Comparison of ENCODE assay signal across 8 mouse cellular contexts in the genomic region with DNA sequence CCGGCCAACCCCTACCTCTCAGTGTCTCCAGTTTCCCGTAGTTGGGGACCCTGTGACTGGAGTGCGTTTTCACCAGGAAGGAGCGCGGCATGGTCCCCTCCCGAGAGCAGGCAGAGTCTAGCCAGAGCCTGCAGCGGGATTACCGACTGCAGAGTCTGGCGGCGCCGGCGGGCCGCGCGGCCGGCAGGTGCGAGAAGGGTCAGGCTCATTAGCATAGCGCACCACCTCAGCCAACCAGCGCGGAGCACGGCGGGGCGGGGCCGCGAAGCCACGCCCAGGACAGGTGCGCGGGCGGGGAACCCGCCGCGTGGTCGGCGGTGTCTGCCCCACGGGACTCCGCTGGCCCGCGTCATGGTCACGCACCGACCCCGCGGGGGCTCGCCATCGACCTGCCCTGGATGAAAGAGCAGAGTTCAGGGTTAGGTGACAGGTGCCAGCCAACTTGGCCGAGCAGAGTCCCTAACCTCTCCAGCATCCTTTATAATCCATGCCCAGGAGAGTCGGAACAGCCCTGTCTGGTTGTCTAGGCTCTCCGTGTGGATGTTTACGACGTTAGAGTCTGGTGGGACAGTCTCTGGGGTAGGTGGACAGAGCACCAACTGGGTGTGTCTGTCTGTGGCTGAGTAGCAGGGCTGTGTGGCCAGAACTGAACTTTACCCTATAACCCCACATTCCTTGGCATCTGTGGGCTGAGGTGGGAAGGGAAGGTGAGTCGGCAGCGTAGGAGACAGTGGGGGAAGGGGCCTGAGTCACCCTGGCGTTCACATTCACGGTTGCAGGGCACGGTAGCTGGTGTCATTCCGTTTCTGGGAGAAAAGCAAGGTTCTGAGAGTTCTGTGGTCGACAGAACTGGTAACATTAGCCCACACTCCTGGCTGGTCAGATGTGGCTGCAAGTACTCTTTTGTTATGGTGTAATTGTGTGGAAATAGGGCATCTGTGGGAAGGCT. TPM values are rescaled to one million over a fixed set of nuclear protein-coding genes. Genes with fewer than 3 reads are reported as not detected.
A peak's percentile ranks its signal among the peaks of the same experiment; 100 is the strongest.
DNase-seq lines count a peak whose midpoint lies in the region; ATAC-seq and TF ChIP-seq lines count a peak whose summit lies in the region.

A gene (minus strand): TSS at position 210 of the 949 bp plus-strand sequence.

- TF ChIP-seq EP300 in liver, embryonic 14.5 days (IDR thresholded peaks at IDR 0.05; ENCODE audit: low read depth) = no peak

- H3K27me3 ChIP-seq in G1E (ENCODE audit: insufficient read depth, low read length) = peaks cover 76% of the 10 kb centered on the region
- H3K27me3 ChIP-seq in forebrain, embryonic 16.5 days (replicated peaks; ENCODE audit: control insufficient read depth, insufficient read depth, low read length) = peaks cover 48% of the 10 kb centered on the region
- peaks cover 27% of the 10 kb centered on the region for H3K27me3 ChIP-seq in liver, embryonic 14.5 days (ENCODE audit: control insufficient read depth, insufficient read depth, low read length)
- H3K27me3 ChIP-seq in neural tube, embryonic 11.5 days (ENCODE audit: control insufficient read depth, insufficient read depth, low read length) = peaks cover 32% of the 10 kb centered on the region

- H3K9ac ChIP-seq in forebrain, embryonic 16.5 days (replicated peaks; ENCODE audit: low read depth, low read length) = no peak within 1 kb of the TSS
- H3K9ac ChIP-seq in liver, embryonic 14.5 days (replicated peaks) = no peak within 1 kb of the TSS
- peak within 1 kb of the TSS; percentile 14 for H3K9ac ChIP-seq in neural tube, embryonic 11.5 days (ENCODE audit: low read length)

- no peak for ATAC-seq in G1E (ENCODE audit: extremely low read depth, insufficient number of reproducible peaks, low FRiP score, poor library complexity, severe bottlenecking)
- ATAC-seq in forebrain, embryonic 16.5 days = no peak
- ATAC-seq in liver, embryonic 14.5 days (ENCODE audit: insufficient read depth) = peak; percentile 64
- ATAC-seq in neural tube, embryonic 11.5 days (ENCODE audit: insufficient read depth, low FRiP score, low TSS enrichment) = peak; percentile 55; the same call in 1 of the 2 replicates

- H3K4me2 ChIP-seq in forebrain, embryonic 16.5 days (ENCODE audit: low read length) = peak within 1 kb of the TSS; percentile 66
- peak within 1 kb of the TSS; percentile 50 for H3K4me2 ChIP-seq in liver, embryonic 14.5 days (ENCODE audit: low read depth)
- peak within 1 kb of the TSS; percentile 48 for H3K4me2 ChIP-seq in neural tube, embryonic 11.5 days (ENCODE audit: low read depth)

- TF ChIP-seq CTCF in G1E (IDR thresholded peaks at IDR 0.05; ENCODE audit: low read depth, low read length) = no peak
- no peak for TF ChIP-seq CTCF in liver, embryonic 14.5 days (IDR thresholded peaks at IDR 0.05; ENCODE audit: low read depth)

- WGBS in forebrain, embryonic 16.5 days = 2% methylated on average over 56 of the region's 56 CpGs
- WGBS in liver, embryonic 14.5 days (ENCODE audit: insufficient replicate concordance) = 5% methylated on average over 56 of the region's 56 CpGs
- WGBS in neural tube, embryonic 11.5 days = 3% methylated on average over 48 of the region's 56 CpGs

- H3K4me3 ChIP-seq in G1E (ENCODE audit: low read depth, low read length) = peak within 1 kb of the TSS; percentile 48; the same call in 1 of the 2 replicates
- peak within 1 kb of the TSS; percentile 35 for H3K4me3 ChIP-seq in forebrain, embryonic 16.5 days (replicated peaks; ENCODE audit: low read length)
- H3K4me3 ChIP-seq in liver, embryonic 14.5 days (ENCODE audit: insufficient read depth in 1 of 2, low read depth in 2 of 2, low read length in 2 of 2) = peak within 1 kb of the TSS; percentile 20 to 24; a peak in 3 of 4 replicates
- H3K4me3 ChIP-seq in neural tube, embryonic 11.5 days (ENCODE audit: low read depth, low read length) = peak within 1 kb of the TSS; percentile 21

- peaks cover 52% of the 10 kb centered on the region for H3K4me1 ChIP-seq in G1E (ENCODE audit: insufficient read depth, low read depth, low read length)
- peaks cover 7% of the 10 kb centered on the region for H3K4me1 ChIP-seq in forebrain, embryonic 16.5 days (replicated peaks; ENCODE audit: control insufficient read depth, insufficient read depth, low read length)
- peaks cover 0 to 27% of the 10 kb centered on the region in 2 experiments; a peak in 3 of 4 replicates for H3K4me1 ChIP-seq in liver, embryonic 14.5 days (replicated peaks; ENCODE audit: control insufficient read depth in 2 of 2, insufficient read depth in 2 of 2, low read length in 1 of 2)
- peaks cover 12% of the 10 kb centered on the region; the same call in 1 of the 2 replicates for H3K4me1 ChIP-seq in neural tube, embryonic 11.5 days (ENCODE audit: control insufficient read depth, insufficient read depth, low read length)

- peaks cover 9% of the 10 kb centered on the region for H3K36me3 ChIP-seq in G1E (replicated peaks)
- 0 out of 2 replicates have a peak, but pooled peaks cover 3% of the 10 kb centered on the region for H3K36me3 ChIP-seq in forebrain, embryonic 16.5 days (ENCODE audit: control insufficient read depth, insufficient read depth)
- H3K36me3 ChIP-seq in liver, embryonic 14.5 days (replicated peaks; ENCODE audit: control insufficient read depth, insufficient read depth, low read depth) = no peaks in the 10 kb centered on the region
- H3K36me3 ChIP-seq in neural tube, embryonic 11.5 days (ENCODE audit: control insufficient read depth, insufficient read depth, low read length) = no peaks in the 10 kb centered on the region

- no peak within 1 kb of the TSS for H3K27ac ChIP-seq in forebrain, embryonic 16.5 days (ENCODE audit: low read length)
- H3K27ac ChIP-seq in liver, embryonic 14.5 days = no peak within 1 kb of the TSS
- H3K27ac ChIP-seq in neural tube, embryonic 11.5 days (ENCODE audit: low read depth, low read length) = no peak within 1 kb of the TSS

- no peak for DNase-seq in G1E (ENCODE audit: low spot score)
- DNase-seq in cerebellum, adult 11 months = peak; percentile 66
- peak; percentile 83 for DNase-seq in induced T-regulatory cell, adult 2 months (ENCODE audit: low read depth)
- no peak for DNase-seq in liver, embryonic 14.5 days (ENCODE audit: low read depth in 3 of 3, low spot score in 3 of 3)
- DNase-seq in neural tube, embryonic 11.5 days (ENCODE audit: low spot score) = peak; percentile 52
- peak; percentile 88 for DNase-seq in thymus, postnatal 14 days
- DNase-seq in layer of hippocampus, postnatal 14 days (ENCODE audit: low spot score in 2 of 2) = no peak

- no peaks in the 10 kb centered on the region; the same call in 1 of the 2 replicates for H3K9me3 ChIP-seq in G1E (replicated peaks)
- H3K9me3 ChIP-seq in forebrain, embryonic 16.5 days (ENCODE audit: control insufficient read depth, low read length) = no peaks in the 10 kb centered on the region
- H3K9me3 ChIP-seq in liver, embryonic 14.5 days (ENCODE audit: control insufficient read depth, low read length) = no peaks in the 10 kb centered on the region
- H3K9me3 ChIP-seq in neural tube, embryonic 11.5 days (ENCODE audit: control insufficient read depth, low read length) = no peaks in the 10 kb centered on the region

RNA-seq across cellular contexts. Expression of the gene that starts here (rescaled TPM):
- total RNA-seq in G1E (2014; fragmentation: Nextera tagmentation) = not detected in 2 replicates
- total RNA-seq in G1E (2017) = not detected in 2 replicates
- not detected in 2 replicates for polyA plus RNA-seq in G1E (2012)
- not detected in 2 replicates for polyA plus RNA-seq in forebrain, embryonic 16.5 days (2015; fragmentation: Nextera tagmentation; extraction: Ambion mirVana)
- 0.16 and 0.23 TPM in 2 replicates for polyA plus RNA-seq in liver, embryonic 14.5 days (2012; rRNA removed)
- 0.30 and 0.41 TPM in 2 replicates for polyA plus RNA-seq in liver, embryonic 14.5 days (2014; fragmentation: Nextera tagmentation; extraction: Ambion mirVana)
- polyA plus RNA-seq in neural tube, embryonic 11.5 days (2014; fragmentation: Nextera tagmentation; extraction: Ambion mirVana) = not detected in 2 replicates
- total RNA-seq in layer of hippocampus, postnatal 14 days (2021) = not detected

Comparison
In these comparisons a context has a peak if more than half of its experiments do, and no peak if none do; other contexts are left out.
1. Peak in ATAC-seq, H3K4me3 ChIP-seq and H3K4me2 ChIP-seq in liver, embryonic 14.5 days; RNA of the gene not detected or under 1 TPM.
2. Peak in DNase-seq, ATAC-seq, H3K4me3 ChIP-seq, H3K9ac ChIP-seq and H3K4me2 ChIP-seq in neural tube, embryonic 11.5 days; RNA of the gene not detected or under 1 TPM.
3. DNase-seq: peak in cerebellum, adult 11 months (single experiment), induced T-regulatory cell, adult 2 months (single experiment) and thymus, postnatal 14 days (single experiment); none in G1E (single experiment), liver, embryonic 14.5 days (0 of 3) and layer of hippocampus, postnatal 14 days (0 of 2).
4. Peak in every context shown above with its lines, with median percentiles within 50 percentile points of each other: H3K4me3 ChIP-seq and H3K4me2 ChIP-seq.